Mouse (Mus musculus) NIH3T3 (cell line): ENCODE results near the gene Msi2.
A peak's percentile ranks its signal among the peaks of the same experiment; 100 is the strongest.

ENCODE experiments used
- DNase-seq: peaks from one replicate; pipeline ENCODE4 v3.0.0-alpha.2; 2012; ENCODE audit warnings: low read depth

Msi2 gene

DNA sequence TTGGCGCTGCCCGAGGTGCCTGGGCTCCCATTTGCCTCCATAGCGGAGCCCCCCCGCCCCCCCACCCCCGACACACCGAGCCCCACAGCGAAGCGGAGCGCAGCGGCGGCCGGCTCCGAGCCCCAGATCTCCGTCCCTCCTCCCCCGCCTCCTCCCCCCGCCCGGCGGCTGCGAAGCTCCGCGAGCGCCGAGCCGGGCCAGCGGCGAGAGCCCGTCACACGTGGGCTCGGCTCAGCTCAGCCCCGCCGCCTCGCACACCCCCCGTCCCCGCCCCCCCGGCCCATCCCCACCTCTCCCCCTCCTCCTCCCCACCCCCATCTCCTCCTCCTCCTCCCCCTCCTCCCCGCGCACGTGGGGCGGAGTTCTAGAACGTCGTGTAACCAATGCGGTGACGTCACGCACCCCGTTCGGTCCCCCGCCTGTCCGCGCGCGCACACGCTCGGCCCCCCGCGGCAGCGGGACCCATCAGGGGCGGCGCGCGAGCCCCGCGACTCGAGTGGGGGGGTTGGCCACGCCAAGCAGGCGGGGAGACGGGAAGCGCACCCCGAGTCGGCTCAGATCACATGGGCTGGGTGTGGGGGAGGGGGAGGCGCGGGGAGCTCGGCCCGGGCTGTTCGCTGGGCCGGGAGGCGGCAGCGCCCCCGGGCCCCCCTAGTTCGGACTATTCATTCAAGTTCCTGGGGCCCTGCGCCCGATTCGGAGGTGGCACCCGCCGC is at the start of gene Msi2:
Msi2 (minus strand) TSS at position 464 of the 716 bp plus-strand sequence.
- peak; percentile 97 for DNase-seq

DNA sequence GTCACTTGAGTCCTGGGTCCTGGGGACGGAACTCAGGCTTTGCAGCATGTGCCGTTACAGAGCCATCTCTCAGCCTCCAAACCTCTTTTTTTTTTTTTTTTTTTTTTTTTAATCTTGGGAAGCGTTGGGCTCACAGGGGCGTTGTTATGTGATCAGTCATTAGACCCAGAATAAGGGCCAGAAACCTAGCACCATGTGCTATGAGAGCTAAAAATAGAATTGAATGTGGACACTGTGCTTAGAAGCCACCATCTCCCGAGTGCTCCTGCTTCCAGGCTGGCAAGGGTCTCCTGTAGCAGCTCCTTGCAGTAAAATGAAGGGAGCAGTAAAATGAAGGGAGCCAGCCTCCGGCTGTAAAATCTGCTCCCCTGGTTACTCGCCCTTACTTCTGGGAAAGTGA is 47.3 kb upstream of the Msi2 start:
- DNase-seq = peak; percentile 26

DNA sequence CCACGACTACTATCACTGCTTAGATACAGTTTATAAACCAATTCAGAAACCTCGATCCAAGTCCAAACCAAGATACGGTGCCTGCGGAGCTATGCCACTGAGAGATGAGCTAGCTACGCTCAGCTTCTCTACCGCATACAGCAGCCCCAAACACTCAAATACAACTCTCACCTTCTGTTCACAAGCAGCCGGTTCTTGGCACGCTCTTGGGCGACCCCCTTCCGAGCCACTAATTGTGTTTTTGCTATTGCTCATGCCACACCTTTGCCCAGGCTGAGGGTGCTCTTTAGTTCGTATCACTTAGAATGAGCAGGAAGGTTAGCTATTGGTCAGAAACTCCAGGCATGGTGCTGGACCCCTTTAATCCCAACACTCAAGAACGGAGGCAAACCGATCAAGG is 45.1 kb upstream of the Msi2 start:
- DNase-seq = no peak

DNA sequence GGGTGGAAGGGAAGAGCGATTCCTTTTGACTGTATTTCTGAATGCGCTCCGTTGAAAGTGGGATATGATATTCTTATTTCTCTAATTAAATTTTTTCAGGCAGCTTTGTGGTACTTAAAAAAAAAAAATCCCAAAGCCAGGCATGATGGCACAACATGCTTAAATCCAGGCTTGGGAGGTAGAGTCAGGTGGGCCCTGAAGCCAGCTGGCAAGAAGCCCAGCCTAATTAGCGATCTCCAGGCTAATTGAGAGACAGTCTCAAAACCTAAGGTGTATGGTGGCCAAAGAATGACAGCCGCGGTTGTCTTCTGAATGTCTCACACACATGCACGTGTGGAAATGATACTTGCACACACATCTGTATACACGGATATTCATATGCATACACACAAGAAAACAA is 41.2 kb upstream of the Msi2 start:
- DNase-seq = no peak

DNA sequence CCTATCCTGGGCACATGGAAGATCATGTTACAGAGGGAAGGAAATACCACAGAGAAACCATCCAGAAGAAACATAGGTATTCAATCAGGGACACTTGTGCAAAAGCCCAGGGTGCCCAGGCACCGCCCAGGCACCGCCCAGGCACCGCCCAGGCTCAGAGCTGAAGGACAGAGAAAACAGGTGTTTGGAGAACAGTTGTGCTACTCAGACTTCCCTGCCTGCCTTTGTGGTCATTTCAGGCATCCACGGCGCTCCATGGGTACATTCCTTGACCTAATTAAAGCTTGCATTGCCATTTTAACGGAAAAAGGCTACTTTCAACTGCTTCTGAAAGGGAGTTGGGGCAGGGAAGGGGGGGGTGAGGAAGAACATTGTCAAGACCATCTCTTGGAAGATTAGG is 40.1 kb upstream of the Msi2 start:
- DNase-seq = no peak

DNA sequence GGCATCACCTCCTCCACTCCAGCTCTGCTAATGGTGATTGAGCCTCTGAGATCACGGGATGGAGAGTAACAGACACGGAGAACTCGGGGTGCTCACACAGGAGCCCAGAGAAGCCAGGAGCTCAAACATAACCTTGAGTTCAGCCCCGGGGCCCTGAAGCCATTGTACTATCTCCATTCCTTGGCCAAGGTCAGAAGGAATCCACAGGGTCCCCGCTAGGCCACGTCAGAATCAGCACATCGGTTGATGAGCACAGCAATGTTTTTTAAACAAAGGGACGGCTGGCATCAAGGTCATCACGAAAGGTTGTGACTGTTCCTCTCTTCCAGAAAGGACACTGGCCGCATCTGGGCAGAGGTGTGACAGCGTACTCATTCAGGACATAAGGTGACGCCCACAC is 27.0 kb upstream of the Msi2 start:
- DNase-seq = no peak

DNA sequence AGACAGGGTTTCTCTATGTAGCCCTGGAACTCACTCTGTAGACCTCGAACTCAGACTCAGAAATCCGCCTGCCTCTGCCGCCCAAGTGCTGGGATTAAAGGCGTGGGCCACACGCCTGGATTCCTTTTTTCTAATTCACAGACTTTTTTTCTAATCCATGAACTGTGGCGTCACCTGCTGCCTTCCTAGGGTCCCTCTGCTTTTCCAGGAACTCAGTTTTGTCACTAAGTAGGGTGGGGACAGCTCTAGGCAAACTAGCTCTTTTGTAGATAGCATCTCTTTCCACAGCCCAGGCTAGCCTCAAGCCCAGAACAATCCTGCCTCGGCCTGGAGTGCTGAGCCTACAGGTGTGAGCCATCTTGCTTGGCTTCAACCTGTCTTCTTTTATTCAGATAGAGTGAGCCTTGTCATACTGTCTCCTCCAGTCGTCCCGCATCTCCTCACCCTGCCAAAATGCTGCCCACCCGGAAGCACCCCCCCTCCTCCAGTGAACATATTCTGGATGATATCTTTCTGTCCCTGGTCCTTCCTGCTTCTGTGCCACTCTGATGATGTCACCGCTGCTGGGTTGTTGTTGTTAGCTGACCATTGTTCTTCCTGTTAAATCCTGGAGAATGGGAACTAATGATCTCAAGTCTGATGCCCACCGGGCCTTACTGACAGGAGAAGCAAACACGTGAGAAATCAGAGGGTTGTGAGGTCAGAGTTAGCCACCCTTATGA is 21.4 kb upstream of the Msi2 start:
- no peak for DNase-seq

DNA sequence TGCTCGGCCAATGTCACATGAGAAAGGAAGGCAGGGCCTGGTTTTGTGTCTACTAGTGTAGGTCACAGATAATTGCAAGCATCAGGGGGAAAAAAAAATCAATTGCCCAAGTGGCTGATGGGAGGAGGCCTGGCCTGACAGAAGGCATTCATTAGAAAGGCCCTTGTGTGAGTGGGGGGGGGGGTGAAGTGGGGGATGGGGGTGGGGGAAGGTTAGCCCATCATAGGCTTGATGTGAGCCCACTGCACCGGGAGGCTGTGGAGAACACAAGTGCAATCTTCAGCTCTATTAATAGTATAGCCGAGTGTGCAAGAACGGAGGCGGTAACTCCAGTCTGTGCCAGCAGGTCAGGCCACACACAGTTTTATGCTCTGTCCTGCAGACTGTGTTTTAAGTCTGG is 11.1 kb upstream of the Msi2 start:
- DNase-seq = no peak

DNA sequence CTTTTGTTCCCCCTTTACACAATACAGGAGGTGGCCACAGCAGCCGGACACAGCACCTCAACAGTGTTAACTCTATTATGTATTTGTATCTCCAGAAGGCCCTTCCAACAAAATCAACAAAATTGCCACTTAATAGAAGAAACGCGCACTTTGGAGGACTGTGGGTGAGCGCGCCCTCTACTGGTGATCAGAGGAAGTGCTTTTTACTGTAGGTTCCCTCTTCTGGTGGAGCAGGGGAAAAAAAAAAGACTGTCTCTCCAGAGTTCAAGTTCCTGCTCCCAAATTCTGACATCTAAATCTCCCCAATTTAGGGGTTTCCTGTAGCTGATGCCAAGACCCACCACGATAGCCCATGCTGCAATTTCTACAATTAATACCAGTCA is 10.2 kb upstream of the Msi2 start:
- DNase-seq = peak; percentile 86

DNA sequence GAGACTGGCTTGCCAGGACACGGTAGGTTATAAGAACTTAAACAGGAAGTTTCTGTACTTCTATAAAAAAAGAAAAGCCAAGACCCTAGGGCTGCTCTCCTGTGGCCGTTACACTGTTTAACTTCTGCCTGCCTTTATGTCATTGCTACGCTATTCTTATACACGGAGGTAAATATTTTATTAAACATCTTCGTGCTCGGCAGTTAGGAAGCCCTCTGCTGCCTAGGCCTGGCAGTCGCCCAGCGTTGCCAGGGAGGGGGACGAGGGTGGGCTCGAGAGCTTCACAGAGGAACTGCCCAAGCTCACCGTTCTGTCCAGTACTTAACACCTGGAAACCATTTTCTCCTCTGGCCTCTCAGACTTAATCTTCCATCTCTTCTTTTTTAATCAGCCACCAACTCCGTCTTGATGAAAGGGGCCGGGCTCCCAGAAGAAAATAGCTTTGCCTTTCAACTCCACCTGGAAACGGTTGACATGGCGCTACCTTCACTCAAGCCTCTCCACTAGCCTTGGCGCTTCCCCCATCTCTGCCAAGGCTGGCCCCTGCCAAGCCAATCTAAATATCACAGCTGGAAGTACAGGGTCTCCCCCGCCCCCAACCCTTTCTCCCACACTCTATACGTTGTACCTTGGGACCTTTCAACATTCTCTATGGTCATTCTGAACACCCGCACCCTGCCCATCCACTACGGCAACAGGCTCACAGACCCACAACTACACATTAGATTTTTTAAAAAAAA is 9.6 kb upstream of the Msi2 start:
- DNase-seq = no peak

DNA sequence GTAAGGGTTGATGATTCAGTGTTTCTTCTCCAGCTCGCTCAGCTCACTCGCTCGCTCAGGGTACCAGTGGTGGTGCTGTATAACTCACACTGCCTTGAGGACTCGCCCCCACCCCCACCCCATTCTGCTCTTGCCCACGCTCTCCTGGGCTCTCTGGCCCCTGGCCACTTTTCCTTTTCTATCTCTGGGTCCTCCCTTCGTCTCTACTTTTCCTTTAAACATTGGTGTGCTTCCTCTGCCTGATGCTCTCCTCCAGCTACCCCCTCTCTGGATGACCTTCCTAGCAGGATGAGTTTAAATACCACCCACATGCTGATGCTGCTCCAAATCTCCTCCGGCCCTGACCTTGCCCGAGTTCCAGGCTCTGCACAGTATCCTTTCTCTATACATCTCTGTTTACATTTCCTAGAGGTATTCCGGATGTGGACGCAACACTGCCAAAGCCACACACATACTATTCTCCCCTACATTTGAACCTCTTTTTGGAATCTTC is 2.9 kb upstream of the Msi2 start:
- no peak for DNase-seq

DNA sequence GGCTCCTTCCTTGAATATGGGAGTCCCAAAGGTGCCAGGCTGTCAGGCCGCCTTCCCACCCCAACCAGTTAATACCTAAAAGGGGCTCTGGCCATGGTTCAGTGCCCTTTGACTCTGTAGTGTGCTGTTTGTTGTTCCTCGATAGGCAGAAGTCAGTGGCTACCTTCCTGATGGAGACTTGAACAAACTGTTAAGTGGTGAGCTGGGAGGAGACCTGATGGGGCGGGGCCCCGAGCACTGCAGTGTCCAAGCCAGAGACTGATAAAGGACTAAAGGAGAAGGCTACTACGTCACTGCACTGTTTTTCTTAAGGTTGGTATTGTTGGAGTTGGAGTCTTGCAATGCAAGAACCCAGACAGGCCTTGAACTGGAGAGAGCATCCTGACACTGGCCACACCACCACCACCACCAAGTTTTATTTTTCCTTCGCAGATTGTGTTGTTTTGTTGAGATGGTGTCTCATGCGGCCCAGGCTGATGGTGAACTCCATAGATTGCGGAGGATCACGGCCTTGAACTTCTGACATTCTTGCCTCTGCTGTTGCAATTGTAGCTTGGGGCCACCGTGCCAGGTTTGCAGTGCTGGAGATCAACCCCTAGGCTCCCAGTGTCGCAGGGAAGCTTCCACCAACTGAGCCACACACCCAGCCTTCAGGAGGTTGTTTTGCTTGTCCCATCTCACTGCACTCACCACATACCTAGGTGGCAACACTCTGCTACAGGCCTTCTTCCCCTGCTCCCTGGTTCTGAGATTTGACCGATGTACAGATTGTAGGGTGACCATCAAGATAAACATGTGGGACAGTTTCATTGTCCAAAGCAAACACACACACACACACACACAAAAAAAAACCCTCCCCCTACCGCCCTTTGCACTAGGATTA is 2.2 kb upstream of the Msi2 start:
- no peak for DNase-seq

DNA sequence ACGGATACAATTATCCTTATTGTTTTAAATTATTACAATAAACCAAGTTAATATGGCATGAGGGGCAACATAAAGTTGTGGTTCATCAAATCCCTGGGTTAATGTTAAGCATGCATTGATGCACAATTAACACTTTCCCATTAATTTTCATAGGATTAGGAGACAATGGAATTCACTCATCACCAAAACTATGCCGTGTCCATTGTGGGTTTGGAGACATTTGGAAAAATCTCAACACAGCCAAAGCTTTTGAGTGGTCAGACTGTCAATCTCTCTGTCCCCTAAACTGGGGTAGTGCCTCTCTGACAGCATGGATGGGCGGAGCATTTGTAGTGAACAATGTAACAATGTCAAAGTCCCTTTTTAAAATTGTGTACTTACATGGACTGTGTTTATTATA is 1.3 kb upstream of the Msi2 start:
- DNase-seq = no peak

DNA sequence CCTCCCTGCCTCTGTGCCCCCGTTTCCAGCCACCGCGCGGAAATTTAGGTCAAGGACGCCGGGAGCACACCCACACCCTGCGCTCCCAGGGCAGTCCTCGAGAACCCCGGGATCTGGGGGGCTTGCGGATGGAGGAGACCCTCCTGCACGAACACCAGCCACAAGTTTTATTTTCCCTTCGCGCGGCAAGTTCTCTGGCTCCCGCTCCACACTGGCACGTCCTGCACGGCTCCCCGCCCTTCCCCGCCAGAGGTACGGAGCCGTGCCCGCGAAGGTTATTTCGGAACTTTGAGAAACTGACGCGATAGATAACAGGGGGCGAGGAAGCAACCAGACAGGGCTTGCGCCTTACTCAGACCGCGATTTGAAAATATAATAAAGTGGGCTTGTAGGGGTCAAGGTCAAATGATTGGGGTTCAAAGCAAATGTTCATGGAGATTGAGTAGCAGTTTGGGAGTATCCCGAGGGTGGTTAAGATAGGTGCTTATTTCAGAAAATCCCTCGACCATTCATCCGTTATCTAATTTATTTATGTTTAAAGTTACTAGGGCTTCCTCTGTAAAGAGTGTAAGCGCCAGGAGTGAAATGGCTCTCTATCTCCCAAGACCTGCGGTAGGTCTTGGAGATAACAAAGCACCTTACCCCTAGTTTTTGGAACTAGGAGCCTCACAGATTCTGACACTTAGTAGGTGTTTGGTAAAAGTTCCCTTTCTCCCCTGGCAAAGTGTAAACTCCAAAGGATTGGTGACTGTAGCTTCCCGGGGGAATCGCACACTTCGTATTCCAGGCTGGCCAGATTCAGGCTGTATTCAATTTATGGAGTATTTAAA is 668 bp upstream of the Msi2 start:
- DNase-seq = peak; percentile 55

DNA sequence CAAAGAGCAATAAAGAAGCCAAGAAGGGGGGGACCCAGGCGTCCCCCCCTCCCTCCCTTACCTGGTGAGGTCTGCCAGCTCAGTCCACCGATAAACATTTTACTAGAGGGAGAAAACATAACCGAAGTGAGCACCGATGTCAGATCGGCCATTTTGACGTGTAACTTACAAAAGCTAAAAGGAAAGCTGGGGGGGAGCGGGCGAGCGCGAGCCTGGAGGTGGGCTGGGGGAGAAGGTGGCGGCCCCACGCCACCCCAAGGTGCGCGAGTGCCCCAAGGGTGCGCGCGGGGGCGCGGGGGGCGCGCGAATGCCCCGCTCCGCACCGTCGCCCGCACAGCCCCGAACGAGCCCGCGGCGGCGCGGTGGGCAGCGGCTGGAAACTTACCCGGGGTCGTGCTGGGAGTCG is 666 bp downstream of the Msi2 start:
- DNase-seq = peak; percentile 53

DNA sequence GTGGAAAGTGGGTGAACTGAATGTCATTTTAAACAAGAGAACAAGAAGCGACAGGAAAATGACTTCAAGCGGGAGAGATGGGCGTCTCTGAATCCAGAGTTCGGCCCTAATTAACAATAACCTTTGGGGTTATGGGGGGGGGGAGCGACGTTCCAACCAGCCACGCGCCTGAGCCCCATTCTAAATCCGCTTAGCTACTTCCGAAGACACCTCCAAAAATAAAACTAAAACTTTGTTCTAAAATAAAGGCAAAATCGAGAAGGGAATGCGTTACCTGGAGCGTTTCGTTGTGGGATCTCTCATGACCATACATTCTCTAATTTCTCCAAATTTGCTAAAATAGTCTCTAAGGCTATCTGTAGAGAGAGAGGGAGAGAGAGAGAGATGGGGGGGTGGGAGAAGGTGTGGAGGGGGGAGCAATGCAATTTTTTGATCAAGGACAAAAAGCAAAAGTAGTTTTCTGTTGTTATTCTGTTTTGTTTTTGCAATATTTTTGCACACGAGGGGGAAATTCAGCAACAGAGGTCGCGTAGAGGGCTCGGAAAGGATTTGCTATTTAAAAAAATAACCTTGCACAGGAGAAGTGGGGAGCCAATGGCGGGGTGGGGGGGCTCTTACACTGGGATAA is 1.2 kb downstream of the Msi2 start:
- DNase-seq = no peak

DNA sequence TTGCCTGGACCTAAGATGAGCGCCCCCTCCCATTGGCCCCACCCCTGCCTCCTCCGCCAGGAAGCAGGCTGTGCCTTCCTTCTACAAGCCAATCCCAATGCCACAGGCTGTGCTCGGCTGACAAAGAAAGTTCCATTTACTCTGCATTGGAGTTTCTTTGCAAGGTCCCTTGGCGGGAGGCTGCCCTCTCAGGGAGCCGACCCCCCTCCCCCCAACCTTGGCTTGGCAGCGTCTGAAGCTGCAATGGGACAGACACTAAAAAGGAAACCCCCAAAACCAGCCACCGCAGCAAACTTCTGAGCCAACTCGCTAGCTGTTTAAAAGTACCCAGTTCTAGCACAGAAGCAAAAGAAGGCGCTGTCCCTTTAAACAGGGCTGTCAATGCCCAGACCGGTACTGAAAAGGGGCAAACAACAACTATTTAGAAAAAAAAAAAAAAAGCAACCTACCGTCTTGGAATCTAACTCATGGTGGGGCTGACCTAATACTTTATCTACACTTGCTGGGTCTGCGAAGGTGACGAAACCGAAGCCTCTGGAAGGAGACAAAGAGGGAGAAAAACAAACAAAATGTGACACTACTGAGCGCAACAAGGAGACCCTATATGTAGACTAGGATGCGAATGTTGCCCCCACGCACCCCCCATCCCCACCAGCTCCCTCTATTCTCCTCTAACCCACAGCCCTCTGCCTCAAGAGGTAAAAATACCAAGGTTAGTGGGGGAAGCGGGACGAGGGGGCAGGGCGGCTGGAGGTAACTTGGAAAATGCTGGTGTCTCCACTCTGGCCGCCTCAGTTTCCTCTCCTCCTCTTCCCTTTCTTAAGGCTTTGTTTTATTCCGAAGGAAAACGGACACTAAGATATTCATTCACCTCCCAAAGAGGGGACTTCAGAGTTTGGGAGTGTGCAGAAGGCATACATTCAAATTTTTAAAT is 2.0 kb downstream of the Msi2 start:
- DNase-seq = no peak

DNA sequence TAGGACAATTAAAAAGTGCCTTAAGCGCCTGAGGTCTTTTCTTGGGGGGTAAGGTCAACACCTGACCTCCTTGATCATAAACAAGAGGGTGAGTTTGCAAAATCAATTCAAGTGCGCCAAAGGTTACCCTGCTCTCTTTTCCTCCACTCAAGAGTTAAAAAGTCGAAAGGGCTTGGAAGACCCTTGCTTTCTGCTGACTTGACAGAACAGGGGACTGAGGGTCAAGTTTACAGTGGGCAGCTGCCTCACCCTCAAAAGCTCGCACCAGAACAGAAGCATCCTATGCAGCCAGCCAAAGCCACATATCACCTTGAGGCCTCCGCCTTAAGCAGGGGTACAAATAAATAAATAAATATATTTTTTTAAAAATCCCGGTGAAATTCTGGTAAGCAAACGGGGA is 3.0 kb downstream of the Msi2 start:
- DNase-seq = no peak

DNA sequence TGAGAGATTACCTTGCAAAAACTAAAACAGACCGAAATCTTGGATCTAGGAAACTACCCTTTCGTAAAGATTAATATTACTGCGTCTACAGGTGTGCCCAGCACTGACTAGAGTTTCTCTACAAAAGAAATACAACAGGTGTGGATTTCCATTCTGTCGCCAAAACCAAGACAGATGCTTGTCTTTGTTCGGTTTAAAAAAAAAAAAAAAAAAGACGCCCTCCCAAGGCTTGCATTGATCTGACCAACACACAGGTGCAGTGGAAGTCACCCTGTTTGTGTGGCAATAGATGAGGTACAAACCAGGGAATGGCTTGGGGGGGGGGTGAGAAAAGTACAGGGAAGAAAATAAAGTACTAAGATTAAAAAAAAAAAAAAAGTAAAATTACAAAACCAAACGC is 4.2 kb downstream of the Msi2 start:
- no peak for DNase-seq

DNA sequence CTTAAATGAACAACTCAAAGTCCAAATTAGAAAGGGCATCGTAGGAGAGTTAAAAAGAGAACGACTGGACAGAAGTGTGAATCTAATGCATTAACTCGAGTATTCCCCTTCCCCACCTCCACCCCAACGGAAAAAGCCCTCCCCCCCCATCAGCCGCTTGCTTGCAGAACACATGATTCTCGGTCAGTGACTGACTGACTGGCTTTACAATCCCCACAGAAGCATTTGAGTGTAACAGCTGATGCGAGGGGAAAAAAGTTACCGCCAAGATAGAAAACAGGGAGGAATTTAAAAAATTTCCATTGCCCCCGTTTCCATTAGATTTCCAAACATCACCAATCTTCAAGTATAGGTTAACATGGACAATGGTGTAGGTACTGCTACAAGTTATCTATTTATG is 4.8 kb downstream of the Msi2 start:
- DNase-seq = no peak
